Mouse (Mus musculus): ENCODE measurements around the gene Os9.
A peak's percentile ranks its signal among the peaks of the same experiment; 100 is the strongest.
"Not testable (repeated sequence)": the region's sequence is repeated elsewhere in the genome, so short reads cannot be mapped to it uniquely, and the experiment has no call there.

Gene Os9

DNA sequence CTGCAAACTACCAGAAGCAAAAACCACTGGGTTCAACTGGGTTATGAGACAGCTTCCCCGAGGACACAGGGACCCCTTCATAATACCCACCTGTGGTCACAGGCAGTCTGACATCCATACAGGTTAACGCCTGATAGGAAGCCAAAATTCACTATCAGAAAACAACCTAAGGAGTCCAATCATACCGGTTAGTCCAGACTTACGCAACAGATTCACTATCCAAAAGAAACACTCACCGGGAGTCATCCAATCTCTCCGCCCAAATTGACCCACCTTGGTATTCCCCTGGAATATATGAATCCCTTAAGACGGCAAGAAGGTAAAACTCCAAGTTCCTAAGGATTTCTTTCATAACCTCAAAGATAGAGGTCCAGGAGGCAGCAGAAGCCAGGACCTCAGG lies 23.6 kb upstream of the Os9 start:
- no peak for DNase-seq

DNA sequence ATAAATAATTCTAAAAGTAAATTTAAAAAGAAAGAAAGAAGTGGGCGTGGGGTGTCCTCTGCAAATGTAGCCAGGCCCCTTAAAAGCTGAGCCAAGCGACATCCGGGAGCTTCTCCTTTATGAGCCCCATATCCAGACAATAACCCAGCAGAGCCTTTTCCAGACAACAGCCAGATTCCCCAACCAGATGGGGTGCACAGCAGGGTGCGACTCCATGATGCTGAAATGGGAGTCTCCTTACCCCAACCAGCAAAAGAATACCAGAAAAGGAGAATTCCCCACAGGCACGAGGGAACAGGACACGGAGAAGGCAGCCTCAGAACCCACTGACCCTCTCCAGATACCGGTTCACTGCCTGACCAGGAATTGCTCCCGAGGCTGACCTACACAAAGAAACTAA lies 22.3 kb upstream of the Os9 start:
- no peak for DNase-seq

DNA sequence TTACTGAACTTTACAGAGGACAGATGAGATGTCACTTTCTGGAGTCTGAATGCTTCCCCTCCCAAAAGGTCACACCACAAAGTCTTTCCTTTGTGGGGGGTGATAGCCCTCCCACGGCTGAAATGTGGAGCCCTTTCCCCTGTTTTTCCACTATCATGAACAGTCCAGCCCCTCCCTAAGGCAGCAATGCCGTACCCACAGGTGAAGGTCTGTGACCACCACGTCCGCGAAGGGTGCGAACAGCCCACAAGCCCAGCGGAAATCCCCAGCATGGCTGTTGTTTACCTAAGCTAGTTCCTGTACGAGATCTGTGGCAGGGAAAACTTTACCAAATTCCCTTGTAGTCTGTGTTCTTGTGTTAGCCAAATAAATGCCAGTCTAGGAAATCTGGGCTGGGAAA lies 20.6 kb upstream of the Os9 start:
- no peak for DNase-seq

DNA sequence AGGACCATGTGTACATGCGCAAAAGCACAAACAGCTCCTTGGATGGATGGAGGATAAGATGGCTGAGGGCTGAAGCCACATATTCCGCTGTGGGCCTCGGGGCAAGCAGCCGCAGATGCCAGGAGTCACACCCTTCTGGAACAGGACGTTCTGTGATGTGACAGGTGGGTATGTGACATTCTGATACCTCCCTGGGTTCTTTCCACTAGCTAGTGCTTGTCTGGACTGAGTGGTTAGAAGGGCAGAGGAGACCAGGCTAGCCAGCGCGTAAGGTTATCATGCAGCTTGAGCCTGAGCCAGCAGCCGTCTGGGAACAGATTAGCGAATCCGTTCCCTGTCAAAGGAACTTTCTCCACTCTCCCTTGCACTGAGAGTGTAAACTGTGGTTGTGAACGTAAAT lies 20.0 kb upstream of the Os9 start:
- no peak for DNase-seq

DNA sequence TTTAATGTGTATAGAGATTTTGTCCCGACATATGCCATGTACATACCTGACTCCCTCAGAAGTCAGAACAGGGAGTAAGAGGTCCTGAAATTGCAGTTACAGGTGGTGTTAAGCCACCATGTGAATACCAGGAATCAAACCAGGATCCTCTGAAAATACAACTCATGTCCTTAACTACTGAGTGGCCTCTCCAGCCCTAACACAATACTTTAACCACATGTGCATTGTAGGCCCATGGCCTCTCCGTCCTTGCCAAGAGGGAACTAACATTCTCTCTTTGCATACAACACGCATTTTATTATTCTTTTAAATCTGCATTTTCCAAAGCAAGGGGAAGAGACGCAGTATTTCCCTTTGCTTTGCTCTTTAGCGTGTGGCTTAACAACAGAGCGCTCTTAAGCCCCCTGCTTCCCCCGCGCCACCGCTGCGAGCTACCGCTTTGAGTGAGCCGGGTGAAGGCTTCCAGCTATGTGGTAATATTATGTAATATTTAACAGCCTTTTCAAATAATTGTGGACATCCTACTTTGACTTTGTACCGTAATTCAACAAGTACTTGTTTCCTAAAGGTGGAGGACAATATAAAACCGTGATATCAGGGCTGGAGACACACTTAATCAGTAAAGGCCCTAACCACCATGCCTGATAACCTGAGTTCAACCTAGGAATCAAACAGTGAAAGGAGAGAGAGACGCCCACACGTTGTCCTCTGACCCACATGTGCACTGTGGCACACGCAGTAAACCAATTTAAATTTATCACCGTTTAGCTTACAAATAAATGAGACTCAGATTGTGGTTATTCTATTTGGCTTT lies 17.6 kb upstream of the Os9 start:
- peak in 1 of 2 experiments; percentile 31 for DNase-seq

DNA sequence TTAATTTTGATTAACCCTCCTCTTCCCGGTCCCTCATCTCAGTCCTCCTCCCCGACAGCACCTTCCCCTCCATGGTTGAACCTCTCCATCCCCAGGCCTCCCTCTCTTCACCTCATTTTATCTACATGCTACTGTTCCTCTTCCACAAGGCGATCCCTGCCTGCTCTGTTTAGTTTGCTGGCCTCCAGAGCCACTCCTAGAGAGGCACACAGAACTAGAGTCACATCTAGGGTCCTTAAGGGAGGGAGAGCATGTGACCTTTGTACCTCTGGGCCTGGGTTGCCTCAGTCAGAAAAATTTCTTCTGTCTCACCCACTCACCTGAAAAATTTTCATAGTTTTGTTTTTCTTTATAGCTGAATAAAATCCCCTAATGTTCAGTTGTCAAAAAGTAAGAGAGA lies 17.0 kb upstream of the Os9 start:
- no peak for DNase-seq

DNA sequence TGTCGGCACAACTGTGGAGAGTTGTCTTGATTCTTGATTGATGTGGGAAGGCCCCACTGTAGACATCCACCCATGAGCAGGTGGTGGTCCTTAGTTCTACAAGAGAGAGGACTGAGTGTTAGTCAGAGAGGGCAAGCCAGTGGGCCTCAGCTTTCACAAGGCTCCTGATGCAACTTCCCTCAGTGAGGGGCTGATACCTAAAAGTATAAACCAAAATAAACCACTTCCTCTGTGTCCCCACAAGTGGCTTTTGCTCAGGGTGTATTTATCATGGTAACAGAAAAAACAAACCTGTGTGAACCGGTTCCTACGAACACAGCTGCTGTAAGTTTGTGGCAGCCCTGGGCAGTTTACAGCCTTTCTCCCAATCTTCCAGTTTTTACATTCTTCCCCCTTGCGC lies 15.6 kb upstream of the Os9 start:
- DNase-seq, result peak; percentile 31 to 43

DNA sequence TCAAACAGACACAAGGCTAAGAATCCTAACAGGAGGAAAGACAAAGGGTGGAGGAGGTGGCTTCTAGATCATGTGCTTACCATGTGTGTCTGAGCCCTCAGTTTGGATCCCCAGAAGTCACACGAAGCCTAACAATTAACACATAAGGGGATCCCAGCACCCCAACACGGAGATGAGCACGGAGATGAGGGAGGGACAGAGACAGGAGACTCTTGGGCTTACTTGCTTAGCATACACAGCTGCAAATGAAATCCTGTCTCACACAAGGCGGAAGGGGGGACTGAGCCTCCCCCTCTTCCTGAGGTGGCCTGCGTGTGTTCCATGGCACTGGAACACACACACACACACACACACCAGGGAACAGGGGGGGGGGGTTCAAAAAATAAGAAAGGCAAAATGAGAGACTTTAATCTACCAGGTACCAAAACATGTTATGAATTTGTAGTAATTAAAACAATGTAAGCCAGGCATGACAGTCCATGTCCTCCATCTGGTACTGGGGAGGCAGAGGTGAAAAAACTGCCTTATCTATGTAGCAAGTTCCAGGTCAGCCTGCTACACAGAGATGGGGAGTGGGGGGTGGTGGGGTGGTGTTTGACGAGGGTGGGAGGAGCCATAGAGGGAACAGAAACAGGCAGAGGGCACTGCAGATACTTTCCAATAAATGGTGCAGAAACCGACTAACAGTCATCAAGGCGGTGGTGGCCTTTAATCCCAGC lies 14.3 kb upstream of the Os9 start:
- DNase-seq, result peak in 1 of 2 experiments; percentile 15

DNA sequence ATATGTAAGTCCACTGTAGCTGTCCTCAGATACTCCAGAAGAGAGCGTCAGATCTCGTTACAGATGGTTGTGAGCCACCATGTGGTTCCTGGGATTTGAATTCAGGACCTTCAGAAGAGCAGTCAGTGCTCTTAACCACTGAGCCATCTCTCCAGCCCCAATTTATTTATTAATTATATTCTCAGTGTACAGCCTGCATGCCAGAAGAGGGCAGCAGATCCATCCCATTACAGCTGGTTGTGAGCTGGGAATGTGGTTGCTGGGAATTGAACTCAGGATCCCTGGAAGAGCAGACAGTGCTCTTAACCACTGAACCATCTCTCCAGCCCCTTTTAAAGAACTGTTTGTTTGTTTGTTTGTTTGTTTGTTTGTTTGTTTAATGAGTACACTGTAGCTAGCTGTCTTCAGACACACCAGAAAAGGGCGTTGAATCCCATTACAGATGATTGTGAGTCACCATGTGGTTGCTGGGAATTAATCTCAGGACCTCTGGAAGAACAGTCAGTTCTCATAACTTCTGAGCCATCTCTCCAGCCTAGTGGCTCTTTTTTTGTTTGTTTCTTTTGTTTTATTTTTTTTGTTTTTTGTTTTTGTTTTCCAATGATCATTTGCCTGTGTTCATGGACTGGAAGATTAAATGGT lies 13.6 kb upstream of the Os9 start:
- not testable (repeated sequence) for DNase-seq

DNA sequence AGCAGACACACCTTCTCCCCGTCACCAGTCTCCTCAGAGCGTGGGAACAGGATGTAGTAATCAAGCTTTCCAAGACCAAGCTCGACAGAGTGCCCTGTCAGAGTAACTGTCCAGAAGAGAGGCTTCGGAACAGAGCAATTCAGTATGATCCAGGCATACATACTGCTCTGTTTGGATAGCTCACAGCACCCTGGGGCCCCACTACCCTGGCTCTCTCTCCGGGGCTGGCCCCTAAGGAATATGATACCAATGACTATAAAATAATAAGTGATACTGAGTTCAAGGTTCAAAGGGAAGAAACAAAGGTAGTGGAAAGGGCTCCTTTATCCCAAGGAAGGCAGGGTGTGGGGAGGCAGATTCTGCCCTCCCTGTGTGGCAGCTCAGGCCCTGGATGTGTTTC lies 11.5 kb upstream of the Os9 start:
- no peak for DNase-seq

DNA sequence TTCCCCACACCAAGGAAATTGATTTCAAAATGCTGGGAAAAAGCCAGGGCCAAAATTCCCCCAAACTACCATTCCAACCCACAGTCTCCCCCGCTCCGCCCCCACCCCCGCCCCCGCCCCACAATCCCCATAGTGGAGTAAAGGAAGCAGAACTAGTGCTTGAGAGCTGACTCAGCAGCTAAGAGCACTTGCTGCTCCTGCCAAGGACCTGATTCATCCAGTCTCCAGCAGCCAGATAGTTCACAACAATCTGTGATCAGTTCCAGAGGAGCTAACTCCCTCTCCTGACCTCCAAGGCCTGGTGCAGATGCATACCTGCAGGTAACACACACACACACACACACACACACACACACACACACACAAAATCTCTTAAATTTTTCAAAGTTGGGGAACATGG lies 8.5 kb upstream of the Os9 start:
- DNase-seq, result no peak

DNA sequence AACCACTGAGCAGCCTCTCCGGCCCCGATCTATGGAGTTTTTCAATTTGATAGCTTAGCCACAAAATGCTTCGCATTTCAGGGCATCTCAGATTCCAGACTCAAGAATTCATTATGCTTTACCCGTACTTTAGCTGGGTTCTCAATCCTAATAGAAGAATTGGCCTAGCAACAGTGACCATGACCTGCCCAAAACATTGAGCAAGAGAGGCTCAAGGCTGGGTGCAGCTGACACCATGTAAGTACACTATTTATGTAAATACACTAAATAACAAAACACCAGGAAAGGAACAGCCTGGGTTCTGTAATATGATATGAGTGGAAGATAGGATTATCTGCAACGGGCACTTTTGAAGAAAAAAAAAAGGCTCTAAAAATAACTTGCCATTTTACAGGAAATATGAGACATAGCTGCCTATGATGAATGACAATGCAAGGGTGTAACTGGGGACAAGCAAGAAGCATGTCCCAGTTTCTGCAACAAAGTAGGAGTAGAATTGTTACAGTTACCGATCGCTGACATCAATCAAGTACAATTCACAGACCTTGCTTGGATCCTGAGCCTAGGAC lies 6.9 kb upstream of the Os9 start:
- no peak for DNase-seq

DNA sequence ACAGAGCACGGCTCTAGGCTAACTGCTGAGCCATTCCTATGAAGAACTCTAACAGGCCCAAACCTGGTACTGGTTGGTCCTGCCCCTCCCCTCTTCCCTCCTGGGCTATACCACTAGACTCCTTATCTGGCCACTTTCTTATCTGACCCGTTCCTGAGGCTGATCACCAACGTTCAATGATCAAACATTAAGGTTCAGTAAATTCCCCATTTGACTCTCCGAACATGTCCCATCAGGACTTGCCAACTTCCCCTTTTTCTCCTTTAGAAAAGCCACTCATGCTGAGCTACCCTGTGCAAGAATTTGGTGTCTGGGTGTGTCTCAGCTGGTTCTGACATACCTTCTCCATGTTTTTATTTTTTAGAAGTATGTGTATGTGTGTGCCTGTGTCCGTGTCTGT lies 5.6 kb upstream of the Os9 start:
- DNase-seq, result no peak

DNA sequence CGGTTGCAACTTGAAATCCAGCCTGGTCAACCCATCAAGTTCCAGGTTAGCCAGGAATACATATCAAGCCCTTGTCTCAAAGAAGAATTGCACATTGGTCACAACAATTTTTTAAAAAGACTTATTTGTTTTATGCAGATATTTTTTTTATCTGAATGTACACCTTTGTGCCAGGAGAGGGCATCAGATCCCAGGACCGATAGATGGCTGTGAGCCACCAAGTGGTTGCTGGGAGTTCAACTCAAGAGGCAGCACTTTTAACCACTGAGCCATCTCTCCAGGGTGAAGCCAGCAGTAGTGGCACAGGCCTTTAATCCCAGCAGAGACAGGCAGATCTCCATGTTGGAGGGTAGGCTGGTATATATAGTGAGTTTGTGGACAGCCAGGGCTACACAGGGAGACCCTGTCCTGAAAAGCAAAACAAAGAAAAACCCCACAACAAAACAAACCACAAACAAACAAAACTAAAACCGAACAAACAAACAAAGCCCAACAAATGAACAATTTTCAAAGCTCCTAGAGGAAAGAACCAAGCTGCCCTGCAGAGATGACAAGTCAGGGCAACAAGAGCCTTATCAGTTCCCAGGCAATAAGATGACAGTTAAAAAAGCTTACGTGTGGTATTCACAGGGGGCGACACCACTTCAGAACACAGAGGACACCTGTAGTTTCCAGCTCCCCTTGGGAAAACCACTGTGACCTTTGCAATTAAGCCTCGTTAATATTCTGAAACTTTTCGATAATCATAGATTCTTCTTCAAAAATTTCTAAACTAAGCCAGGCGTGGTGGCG lies 4.5 kb upstream of the Os9 start:
- peak; percentile 38 to 43 for DNase-seq

DNA sequence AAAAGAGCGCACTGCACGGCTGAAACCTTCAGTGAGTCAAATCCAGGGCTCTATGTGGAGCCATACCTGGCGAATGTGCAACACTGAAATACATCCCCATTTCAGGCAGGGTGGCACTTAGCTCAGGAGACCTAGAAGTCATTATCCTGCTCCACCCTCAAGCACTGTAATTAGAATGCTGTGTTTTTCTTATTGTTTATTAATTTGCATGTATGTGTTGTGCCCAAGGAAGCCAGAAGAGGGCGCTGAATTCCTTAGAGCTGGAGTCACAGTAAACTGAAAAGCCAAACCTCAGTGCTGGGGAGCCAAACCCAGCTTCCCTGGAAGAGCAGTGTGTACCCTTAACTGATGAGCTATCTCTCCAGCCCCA lies 2.5 kb upstream of the Os9 start:
- DNase-seq, result peak in 1 of 2 experiments; percentile 75

DNA sequence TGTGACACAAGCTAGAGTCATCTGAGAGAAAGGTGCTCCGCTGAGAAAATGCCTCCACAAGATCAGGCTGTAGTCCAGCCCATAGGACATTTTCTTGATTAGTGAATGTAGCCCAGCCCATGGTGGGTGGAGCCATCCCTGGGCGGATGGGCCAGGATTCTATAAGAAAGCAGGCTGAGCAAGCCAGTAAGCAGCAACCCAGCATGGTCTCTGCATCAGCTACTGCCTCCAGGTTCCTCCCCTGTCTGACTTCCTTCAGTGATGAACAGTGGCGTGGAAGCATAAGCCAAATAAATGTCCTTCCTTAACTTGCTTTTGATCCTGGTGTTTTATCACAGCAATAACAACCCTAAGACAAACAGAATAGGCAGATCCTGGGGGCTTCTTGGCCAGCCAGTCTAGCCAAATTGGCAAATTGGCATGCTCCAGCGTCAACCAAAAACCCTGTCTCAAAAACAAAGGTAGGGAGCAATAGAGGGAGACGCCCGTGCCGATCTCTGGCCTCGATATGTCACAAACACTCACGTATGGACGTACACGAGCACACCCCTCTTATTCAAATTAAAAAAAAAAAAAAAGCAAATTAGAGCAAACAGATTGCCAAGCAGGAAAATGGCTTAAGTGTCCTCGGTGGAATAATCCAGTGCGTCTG lies 2.0 kb upstream of the Os9 start:
- DNase-seq, result no peak

DNA sequence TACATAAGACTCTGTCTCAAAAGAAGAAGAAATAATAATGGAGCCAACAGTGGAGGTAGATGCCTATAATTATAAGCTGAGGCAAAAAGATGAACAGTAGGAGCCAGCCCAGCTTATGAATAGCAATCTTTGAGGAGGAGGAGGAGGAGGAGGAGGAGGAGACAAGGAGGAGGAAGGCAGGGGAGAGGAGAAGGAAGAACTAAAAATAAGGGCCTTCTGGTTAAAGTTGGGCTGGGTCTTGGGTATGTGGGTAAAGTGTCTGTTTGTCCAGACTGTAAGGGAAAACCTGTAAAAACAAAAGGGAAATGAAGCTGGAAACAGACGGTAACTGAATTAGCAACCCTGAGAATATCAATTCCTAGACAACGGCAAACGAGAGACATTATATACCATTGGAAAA lies 1.1 kb upstream of the Os9 start:
- DNase-seq, result no peak

DNA sequence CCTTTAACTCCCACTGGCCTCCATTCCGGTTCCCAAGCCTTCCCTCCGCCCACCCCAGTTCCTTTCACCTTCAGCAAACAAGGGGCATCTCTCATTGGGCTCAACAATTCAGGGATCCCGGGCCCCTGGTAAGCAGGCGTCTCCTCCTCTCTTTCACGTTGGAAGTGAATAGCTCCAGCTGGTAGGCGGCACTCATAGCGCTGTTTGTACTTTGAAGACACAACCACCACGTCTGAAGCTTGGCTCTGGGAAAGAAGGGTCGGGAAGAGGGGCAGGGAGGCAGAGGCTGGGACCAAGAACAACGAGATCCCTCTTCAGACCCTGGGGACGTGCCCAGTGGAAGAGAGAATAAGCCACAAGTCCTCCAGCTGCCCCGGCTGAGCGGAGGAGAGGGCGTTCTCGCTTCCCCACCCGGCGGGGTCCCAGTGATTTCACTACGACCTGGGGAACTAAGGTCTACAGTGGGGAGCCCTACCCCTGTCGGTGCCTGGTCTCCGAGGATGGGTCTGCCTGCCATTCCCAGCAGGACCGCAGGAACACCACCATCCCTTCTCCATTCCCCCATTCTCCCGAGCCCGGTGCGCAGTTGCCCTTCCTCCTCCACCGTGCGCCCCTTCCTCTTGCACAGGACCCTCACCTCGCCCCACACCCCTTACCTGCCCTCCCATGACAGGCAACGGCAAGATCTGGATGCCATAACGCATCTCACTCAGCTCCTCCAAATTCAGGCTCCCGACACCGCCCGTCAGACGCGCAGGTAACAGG lies 448 bp downstream of the Os9 start:
- DNase-seq, result no peak

DNA sequence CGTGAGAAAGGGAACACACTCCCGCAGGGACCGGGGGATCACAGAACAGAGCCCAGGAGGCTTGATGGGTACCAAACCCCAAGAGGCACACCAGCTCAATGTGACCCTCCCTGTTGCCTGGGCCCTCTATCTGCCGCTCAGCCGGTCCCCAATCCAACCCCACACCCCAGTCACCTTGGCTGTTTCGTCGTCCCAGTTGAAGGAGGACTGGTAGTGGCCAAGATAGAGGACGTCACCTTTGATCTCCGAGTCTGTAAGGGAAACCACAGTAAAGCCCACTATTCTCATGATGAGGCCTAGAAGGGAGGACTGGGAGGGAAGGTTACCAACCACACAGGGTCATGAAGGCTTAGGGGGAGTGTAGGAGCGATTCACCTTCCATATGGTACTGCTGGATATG lies 1.7 kb downstream of the Os9 start:
- DNase-seq, result no peak

DNA sequence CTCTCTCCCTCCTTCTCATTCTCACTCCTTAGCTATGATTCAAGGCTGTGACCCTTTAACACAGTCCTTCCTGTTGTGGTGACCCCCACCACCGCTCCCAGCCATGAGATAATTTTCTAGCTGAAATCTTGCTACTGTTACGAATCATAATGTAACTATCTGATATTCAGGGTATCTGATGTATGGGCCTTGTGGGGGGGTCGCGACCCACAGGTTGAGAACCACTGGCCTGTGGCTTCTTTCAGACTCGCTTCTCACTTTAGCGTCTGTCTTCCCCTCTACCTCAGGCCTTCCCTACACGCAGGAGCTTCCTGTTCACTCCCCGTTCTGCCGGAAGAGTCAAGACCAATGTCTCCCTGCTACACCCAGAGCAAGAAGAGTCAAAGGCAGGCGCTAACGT lies 2.5 kb downstream of the Os9 start:
- DNase-seq, result no peak

DNA sequence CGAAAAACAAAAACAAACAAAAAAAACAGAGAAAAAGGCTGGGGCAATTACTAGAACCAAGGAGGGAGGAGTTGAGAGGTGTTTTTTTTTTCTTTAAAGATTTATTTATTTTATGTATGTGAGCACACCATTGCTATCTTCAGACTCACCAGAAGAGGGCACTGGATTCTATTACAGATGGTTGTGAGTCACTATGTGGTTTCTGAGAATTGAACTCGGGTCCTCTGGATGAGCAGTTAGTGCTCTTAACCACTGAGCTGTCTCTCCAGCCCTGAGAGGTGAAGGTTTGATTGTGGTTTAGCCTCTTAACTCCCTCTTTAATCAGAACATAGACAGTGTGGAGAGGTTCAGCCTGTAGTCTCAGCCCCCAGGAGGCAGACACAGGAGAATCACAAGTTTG lies 5.9 kb downstream of the Os9 start:
- DNase-seq, result peak in 1 of 2 experiments; percentile 6

DNA sequence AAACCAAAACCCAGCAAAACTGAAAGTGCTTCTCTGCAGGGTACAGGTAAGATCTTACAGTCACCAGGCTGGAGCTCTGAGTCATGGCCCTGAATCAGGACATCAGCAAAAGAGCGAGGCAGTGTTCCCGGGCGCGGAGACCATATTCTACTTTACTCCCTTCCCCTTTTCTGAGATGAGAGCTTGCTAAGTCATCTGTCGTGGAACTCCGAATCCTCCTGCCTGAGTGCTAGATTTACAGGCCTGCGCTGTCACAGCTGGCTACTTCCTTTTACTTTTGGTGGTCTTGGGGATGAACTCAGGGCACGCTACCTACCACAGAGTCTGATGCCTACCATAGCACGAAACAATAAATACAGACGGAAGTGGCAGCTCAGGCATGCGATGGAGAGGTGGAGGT lies 6.5 kb downstream of the Os9 start:
- peak in 1 of 2 experiments; percentile 12 for DNase-seq

Measured in lung, postnatal 4 days (tissue).